Mouse (Mus musculus) cerebellum, adult 2 months (tissue): ENCODE measurements around the gene Ltbp3. TPM values are rescaled to one million over a fixed set of nuclear protein-coding genes. Genes with fewer than 3 reads are reported as not detected.

Experiments used
- DNase-seq, 2 experiments: peaks; one replicate each; pipeline ENCODE4 v3.0.0; 2021
- H3K27ac ChIP-seq: fragments of 200-500 bp; 2 replicates; pipeline ENCODE4 v1.5.1; 2012; ENCODE audit warnings: low read length, control low read depth, inconsistent platforms; ENCODE audit not compliant: insufficient read depth
- H3K27me3 ChIP-seq: fragments of 200-500 bp; 2 replicates; pipeline ENCODE4 v1.6.1; 2012; ENCODE audit warnings: inconsistent platforms, mild to moderate bottlenecking, low read length, moderate library complexity; ENCODE audit not compliant: control insufficient read depth, insufficient read depth
- H3K4me1 ChIP-seq: fragments of 200-500 bp; 2 replicates; pipeline ENCODE4 v1.6.1; 2011; ENCODE audit warnings: low read length; ENCODE audit not compliant: control insufficient read depth, insufficient read depth
- H3K4me3 ChIP-seq: fragments of 200-500 bp; replicated peaks from 2 replicates; pipeline ENCODE3; 2011; ENCODE audit warnings: mild to moderate bottlenecking, low read depth, low read length, control low read depth; ENCODE audit not compliant: insufficient read depth
- CTCF ChIP-seq: fragments of 200-500 bp; IDR thresholded peaks from 2 replicates; pipeline ENCODE4 v1.5.1; 2011; ENCODE audit warnings: low read depth, mild to moderate bottlenecking, control low read depth, low read length, moderate library complexity, borderline replicate concordance; ENCODE audit not compliant: insufficient read depth
- POLR2A ChIP-seq: fragments of 200-500 bp; IDR thresholded peaks from 2 replicates; pipeline ENCODE4 v1.6.1; 2011; ENCODE audit warnings: low read length, control low read depth, borderline replicate concordance; ENCODE audit not compliant: insufficient read depth
- WGBS: fragments of 180-500 bp; shearing (Covaris S2); methylation state at CpG from one replicate; pipeline ENCODE4 v1.1.7; 2018; 5-methylcytosine and 5-hydroxymethylcytosine counted together
- polyA plus RNA-seq: library from polyadenylated mRNA; depleted of rRNA; stranded (reverse); fragments of >200 nt; gene quantifications from 2 replicates; pipeline ENCODE4 v1.2.3, GENCODE M21; 2012

Ltbp3 gene
- polyA plus RNA-seq, 1 experiment, result 165 TPM

DNA sequence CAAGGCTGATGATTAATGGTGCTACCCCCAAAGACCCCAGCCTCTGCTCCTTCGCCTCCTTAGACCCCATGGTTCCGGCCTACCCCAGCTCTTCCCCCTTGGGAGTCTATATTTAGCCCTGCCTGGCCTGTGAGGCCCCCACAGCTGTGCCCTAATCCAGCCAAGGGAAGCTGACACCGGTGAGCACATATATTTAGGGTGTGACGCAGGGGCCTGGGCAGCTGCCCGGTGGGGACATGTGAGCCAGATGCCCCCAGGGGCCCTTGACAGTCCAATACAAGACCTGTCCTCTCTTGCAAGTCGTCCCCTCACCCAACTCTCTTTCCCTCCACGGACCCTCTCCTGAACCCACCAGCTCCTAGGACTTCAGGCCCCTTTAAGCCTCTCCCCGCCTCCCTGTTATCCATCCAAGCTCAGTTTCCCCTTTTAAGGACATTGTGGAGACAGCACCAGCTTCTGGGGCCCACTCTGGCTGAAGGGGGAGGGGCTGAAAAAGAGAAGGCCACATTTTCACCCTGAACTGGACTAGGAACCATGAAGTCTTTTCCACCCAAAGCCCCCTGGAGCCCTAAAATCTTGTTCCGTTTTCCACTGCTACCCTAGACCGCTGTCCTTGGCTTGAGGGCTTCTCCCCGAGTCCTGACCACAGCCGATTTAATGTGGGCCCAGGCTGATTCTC is 15.5 kb upstream of the Ltbp3 start:
- Histone ChIP-seq H3K27ac (no peak overlapping the region), H3K4me1 (peaks cover 8% of the 10 kb centered on the region; the same call in 1 of the 2 replicates), H3K27me3 (no peaks in the 10 kb centered on the region), H3K4me3 (no peak overlapping the region)
- no peak for DNase-seq
- 61% methylated on average over 12 of the region's 12 CpGs for WGBS
- TF ChIP-seq POLR2A, result no peak
- no peak for TF ChIP-seq CTCF

DNA sequence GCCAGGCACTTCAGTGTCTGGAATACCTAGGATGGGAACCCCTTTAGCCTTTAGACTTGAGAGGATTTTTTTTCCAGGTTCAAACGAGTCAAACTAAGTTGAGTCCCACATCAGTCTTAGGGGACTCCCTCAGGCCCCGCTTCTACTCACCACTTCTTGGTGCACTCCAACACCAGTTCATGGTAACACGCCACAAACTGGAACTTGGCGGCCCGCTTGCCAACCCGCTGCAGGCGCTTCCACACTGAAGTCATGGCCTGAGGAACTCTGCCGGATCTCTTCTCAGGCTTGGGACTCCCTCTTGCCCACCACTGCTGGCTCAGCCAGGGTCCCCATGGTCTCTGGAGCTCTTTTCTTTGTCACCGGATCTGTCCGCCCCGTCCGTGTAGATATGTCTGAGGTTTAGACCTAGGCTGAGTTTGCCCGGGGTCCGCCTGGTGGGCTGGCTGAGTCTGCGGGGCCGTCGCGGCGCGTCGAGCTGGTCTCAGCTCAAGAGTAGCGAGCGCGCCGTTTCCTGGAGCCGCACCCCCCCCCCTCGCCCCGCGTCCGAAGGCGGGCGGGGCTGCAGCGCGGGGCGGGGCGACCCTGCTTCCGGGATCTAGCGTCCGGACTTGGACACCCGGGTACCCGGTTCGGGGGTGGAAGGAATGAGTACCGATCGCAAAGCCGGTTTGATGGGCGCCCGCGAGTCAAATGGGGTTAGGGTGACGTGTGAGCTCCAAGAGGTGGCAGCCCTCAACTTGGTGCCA is 14.8 kb upstream of the Ltbp3 start, which contains the start of gene Ehbp1l1:
Gene Ehbp1l1 (minus strand): TSS at position 551 of the 749 bp plus-strand sequence.
- H3K27ac ChIP-seq, result no peak within 1 kb of the TSS
- DNase-seq, result no peak
- TF ChIP-seq POLR2A (no peak), CTCF (no peak)
- 16% methylated on average over 49 of the region's 49 CpGs for WGBS
- peaks cover 13% of the 10 kb centered on the region; the same call in 1 of the 2 replicates for H3K4me1 ChIP-seq
- H3K4me3 ChIP-seq, result peak within 1 kb of the TSS; percentile 5
- no peaks in the 10 kb centered on the region for H3K27me3 ChIP-seq

DNA sequence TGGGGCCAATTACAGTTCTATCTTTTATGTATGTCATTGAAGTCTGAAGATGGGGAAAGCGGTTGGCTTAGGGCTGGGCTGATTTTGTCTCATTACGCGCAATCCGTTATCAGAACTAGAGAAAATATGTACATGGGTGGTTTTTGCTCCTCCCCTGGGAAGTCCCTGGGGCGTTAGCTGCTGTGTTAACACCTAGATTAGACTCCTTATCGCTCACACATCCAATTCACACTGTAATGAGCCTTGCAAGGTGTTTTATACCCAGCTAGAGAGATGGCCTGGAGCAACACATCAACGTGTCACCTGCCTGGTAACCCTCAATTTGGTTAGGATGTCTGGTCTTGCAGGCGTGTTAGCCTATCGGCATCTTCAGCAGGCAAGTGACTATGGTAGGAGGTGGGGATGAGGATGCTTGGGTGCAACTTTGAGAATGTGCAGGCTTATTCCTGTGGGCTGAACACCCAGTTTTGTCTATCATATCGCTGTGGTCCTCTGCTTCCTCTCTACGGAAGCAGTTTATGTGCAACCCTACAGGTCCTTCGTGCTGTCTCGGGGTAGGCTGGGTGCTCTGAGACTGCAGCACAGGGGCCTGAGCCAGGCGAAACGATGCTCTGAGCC is 13.6 kb upstream of the Ltbp3 start:
- H3K4me1 ChIP-seq, result peaks cover 13% of the 10 kb centered on the region; the same call in 1 of the 2 replicates
- TF ChIP-seq POLR2A (no peak), CTCF (no peak)
- no peaks in the 10 kb centered on the region for H3K27me3 ChIP-seq
- peak overlapping the region; percentile 17 for H3K4me3 ChIP-seq
- WGBS, result 66% methylated on average over 15 of the region's 15 CpGs
- no peak overlapping the region for H3K27ac ChIP-seq
- no peak for DNase-seq

GRCm38 (mm10) chr19:5727701-5728100 is 13.0 kb upstream of the Ltbp3 start:
- peak; percentile 79 to 89 for DNase-seq
- TF ChIP-seq POLR2A (no peak), CTCF (peak; percentile 98)
- no peaks in the 10 kb centered on the region for H3K27me3 ChIP-seq
- H3K4me1 ChIP-seq, result peaks cover 13% of the 10 kb centered on the region; the same call in 1 of the 2 replicates
- peak overlapping the region; percentile 81 for H3K4me3 ChIP-seq
- under 1% methylated on average over 14 of the region's 14 CpGs for WGBS
- no peak overlapping the region for H3K27ac ChIP-seq

- Histone ChIP-seq H3K27me3 (no peaks in the 10 kb centered on the region), H3K4me3 (peak overlapping the region; percentile 81), H3K4me1 (peaks cover 13% of the 10 kb centered on the region; the same call in 1 of the 2 replicates), H3K27ac (peak overlapping the region; percentile 45; the same call in 1 of the 2 replicates)
- under 1% methylated on average over 37 of the region's 37 CpGs for WGBS
- TF ChIP-seq CTCF (no peak), POLR2A (no peak)
- peak; percentile 55 to 67 for DNase-seq
These were observed 11.9 kb upstream of the Ltbp3 start for GRCm38 (mm10) chr19:5728631-5729443.

GRCm38 (mm10) chr19:5729444-5729815 is 11.3 kb upstream of the Ltbp3 start, which contains the start of gene Fam89b:
Gene Fam89b, minus strand, starts transcription at chr19:5729653.
- H3K4me3 ChIP-seq, result peak within 1 kb of the TSS; percentile 81
- DNase-seq, result peak; percentile 83 to 86
- H3K27me3 ChIP-seq, result no peaks in the 10 kb centered on the region
- WGBS, result under 1% methylated on average over 37 of the region's 37 CpGs
- H3K4me1 ChIP-seq, result peaks cover 13% of the 10 kb centered on the region; the same call in 1 of the 2 replicates
- peak within 1 kb of the TSS; percentile 45; the same call in 1 of the 2 replicates for H3K27ac ChIP-seq
- TF ChIP-seq CTCF (no peak), POLR2A (peak; percentile 67)
